ENCODE assay signal across 8 mouse cellular contexts in genomic region chr2:164938146-164939091, GRCm38 (mm10). TPM values are rescaled to one million over a fixed set of nuclear protein-coding genes. Genes with fewer than 3 reads are reported as not detected.
DNase-seq lines count a peak whose midpoint lies in the region; ATAC-seq lines count a peak whose summit lies in the region.

No protein-coding gene starts in this region.

- H3K4me2 ChIP-seq in kidney, embryonic 15.5 days: peak overlapping the region; percentile 64
- H3K4me2 ChIP-seq in liver, embryonic 12.5 days: peak overlapping the region; percentile 51
- peak overlapping the region; percentile 69 for H3K4me2 ChIP-seq in neural tube, embryonic 14.5 days (ENCODE audit: low read depth, low read length)

- H3K4me3 ChIP-seq in kidney, embryonic 15.5 days (replicated peaks): peak overlapping the region; percentile 38
- H3K4me3 ChIP-seq in liver, embryonic 12.5 days: peak overlapping the region; percentile 29
- peak overlapping the region; percentile 22 for H3K4me3 ChIP-seq in neural tube, embryonic 14.5 days (ENCODE audit: low read depth, low read length)

- peak; percentile 29 for ATAC-seq in granulocyte monocyte progenitor cell, adult 5-6 weeks (replicated peaks; ENCODE audit: poor library complexity, severe bottlenecking)
- ATAC-seq in kidney, embryonic 15.5 days (replicated peaks; ENCODE audit: low FRiP score): peak; percentile 77
- ATAC-seq in liver, embryonic 12.5 days: 0 out of 2 replicates have a peak, but pooled peaks have one; percentile 49
- ATAC-seq in neural tube, embryonic 14.5 days (ENCODE audit: low read depth): peak; percentile 93
- no peak for ATAC-seq in erythroblast, adult 5-6 weeks (replicated peaks; ENCODE audit: low FRiP score, poor library complexity, severe bottlenecking)

- no peaks in the 10 kb centered on the region for H3K9me3 ChIP-seq in kidney, embryonic 15.5 days (replicated peaks)
- no peaks in the 10 kb centered on the region for H3K9me3 ChIP-seq in liver, embryonic 12.5 days (replicated peaks)
- H3K9me3 ChIP-seq in neural tube, embryonic 14.5 days (ENCODE audit: control insufficient read depth, low read length): no peaks in the 10 kb centered on the region

- 1% methylated on average over 39 of the region's 39 CpGs for WGBS in kidney, embryonic 15.5 days
- 4% methylated on average over 39 of the region's 39 CpGs for WGBS in liver, embryonic 12.5 days (ENCODE audit: insufficient replicate concordance)
- WGBS in neural tube, embryonic 14.5 days: 2% methylated on average over 39 of the region's 39 CpGs

- H3K9ac ChIP-seq in kidney, embryonic 15.5 days: peak overlapping the region; percentile 6; the same call in 1 of the 2 replicates
- no peak overlapping the region for H3K9ac ChIP-seq in liver, embryonic 12.5 days
- peak overlapping the region; percentile 53 for H3K9ac ChIP-seq in neural tube, embryonic 14.5 days (replicated peaks; ENCODE audit: low read depth, low read length)

- DNase-seq in lung, adult 18-20 months: peak; percentile 32 to 33
- no peak for DNase-seq in lung, postnatal 10 days
- peak; percentile 50 to 51 for DNase-seq in cerebellum, postnatal 10 days

- no peaks in the 10 kb centered on the region for H3K36me3 ChIP-seq in kidney, embryonic 15.5 days
- H3K36me3 ChIP-seq in liver, embryonic 12.5 days: no peaks in the 10 kb centered on the region
- no peaks in the 10 kb centered on the region for H3K36me3 ChIP-seq in neural tube, embryonic 14.5 days (ENCODE audit: control insufficient read depth, insufficient read depth, low read length)

- H3K27ac ChIP-seq in kidney, embryonic 15.5 days: no peak overlapping the region
- no peak overlapping the region for H3K27ac ChIP-seq in liver, embryonic 12.5 days
- H3K27ac ChIP-seq in neural tube, embryonic 14.5 days (ENCODE audit: low read depth, low read length): peak overlapping the region; percentile 87

- H3K27me3 ChIP-seq in kidney, embryonic 15.5 days: peaks cover 40% of the 10 kb centered on the region
- H3K27me3 ChIP-seq in liver, embryonic 12.5 days (replicated peaks): peaks cover 99% of the 10 kb centered on the region
- H3K27me3 ChIP-seq in neural tube, embryonic 14.5 days (ENCODE audit: control insufficient read depth, insufficient read depth, low read length): no peaks in the 10 kb centered on the region

- peaks cover 40% of the 10 kb centered on the region for H3K4me1 ChIP-seq in kidney, embryonic 15.5 days
- peaks cover 15% of the 10 kb centered on the region for H3K4me1 ChIP-seq in liver, embryonic 12.5 days
- H3K4me1 ChIP-seq in neural tube, embryonic 14.5 days (ENCODE audit: control insufficient read depth, insufficient read depth, low read length): peaks cover 21% of the 10 kb centered on the region

RNA-seq across cellular contexts. Expression of gene Mmp9, which starts 2.2 kb away (rescaled TPM):
- 0.95 TPM in 1 of 2 replicates, not detected in the other for total RNA-seq in granulocyte monocyte progenitor cell, adult 5-6 weeks (2014; fragmentation: Nextera tagmentation)
- total RNA-seq in granulocyte monocyte progenitor cell, adult 5-6 weeks (2017): 10.0 and 10.7 TPM in 2 replicates
- 2.6 and 41.3 TPM in 2 replicates for polyA plus RNA-seq in kidney, embryonic 15.5 days (2015; fragmentation: Nextera tagmentation; extraction: Ambion mirVana)
- polyA plus RNA-seq in liver, embryonic 12.5 days (2016; fragmentation: Nextera tagmentation; extraction: Ambion mirVana): 1.9 TPM in 2 replicates
- 13.8 and 22.2 TPM in 2 replicates for polyA plus RNA-seq in neural tube, embryonic 14.5 days (2014; fragmentation: Nextera tagmentation; extraction: Ambion mirVana)
- 73.6 and 120 TPM in 2 replicates for total RNA-seq in erythroblast, adult 5-6 weeks (2015; ENCODE audit: low replicate concordance)
- 31.4 and 35.7 TPM in 2 replicates for total RNA-seq in erythroblast, adult 5-6 weeks (2017; ENCODE audit: low replicate concordance)

RNA-seq across cellular contexts. Expression of gene Slc12a5, which starts 22.2 kb away (rescaled TPM):
- total RNA-seq in granulocyte monocyte progenitor cell, adult 5-6 weeks (2014; fragmentation: Nextera tagmentation): 0.21 TPM in 1 of 2 replicates, not detected in the other
- total RNA-seq in granulocyte monocyte progenitor cell, adult 5-6 weeks (2017): 0.43 TPM in 1 of 2 replicates, not detected in the other
- polyA plus RNA-seq in kidney, embryonic 15.5 days (2015; fragmentation: Nextera tagmentation; extraction: Ambion mirVana): 1.1 TPM in 2 replicates
- polyA plus RNA-seq in liver, embryonic 12.5 days (2016; fragmentation: Nextera tagmentation; extraction: Ambion mirVana): 0.50 and 0.63 TPM in 2 replicates
- 51.5 and 68.8 TPM in 2 replicates for polyA plus RNA-seq in neural tube, embryonic 14.5 days (2014; fragmentation: Nextera tagmentation; extraction: Ambion mirVana)
- not detected in 2 replicates for total RNA-seq in erythroblast, adult 5-6 weeks (2015; ENCODE audit: low replicate concordance)
- total RNA-seq in erythroblast, adult 5-6 weeks (2017; ENCODE audit: low replicate concordance): not detected in 2 replicates

RNA-seq across cellular contexts. Expression of gene Zfp335, which starts 26.9 kb away (rescaled TPM):
- 11.5 and 16.3 TPM in 2 replicates for total RNA-seq in granulocyte monocyte progenitor cell, adult 5-6 weeks (2014; fragmentation: Nextera tagmentation)
- total RNA-seq in granulocyte monocyte progenitor cell, adult 5-6 weeks (2017): 5.6 and 7.5 TPM in 2 replicates
- 12.1 and 14.4 TPM in 2 replicates for polyA plus RNA-seq in kidney, embryonic 15.5 days (2015; fragmentation: Nextera tagmentation; extraction: Ambion mirVana)
- polyA plus RNA-seq in liver, embryonic 12.5 days (2016; fragmentation: Nextera tagmentation; extraction: Ambion mirVana): 10.5 and 11.2 TPM in 2 replicates
- 14.3 and 14.5 TPM in 2 replicates for polyA plus RNA-seq in neural tube, embryonic 14.5 days (2014; fragmentation: Nextera tagmentation; extraction: Ambion mirVana)
- 13.4 and 17.9 TPM in 2 replicates for total RNA-seq in erythroblast, adult 5-6 weeks (2015; ENCODE audit: low replicate concordance)
- 9.9 and 10.3 TPM in 2 replicates for total RNA-seq in erythroblast, adult 5-6 weeks (2017; ENCODE audit: low replicate concordance)

RNA-seq across cellular contexts. Expression of gene Pcif1, which starts 59.3 kb away (rescaled TPM):
- total RNA-seq in granulocyte monocyte progenitor cell, adult 5-6 weeks (2014; fragmentation: Nextera tagmentation): 36.7 and 50.8 TPM in 2 replicates
- 21.3 and 27.4 TPM in 2 replicates for total RNA-seq in granulocyte monocyte progenitor cell, adult 5-6 weeks (2017)
- 73.1 and 81.1 TPM in 2 replicates for polyA plus RNA-seq in kidney, embryonic 15.5 days (2015; fragmentation: Nextera tagmentation; extraction: Ambion mirVana)
- polyA plus RNA-seq in liver, embryonic 12.5 days (2016; fragmentation: Nextera tagmentation; extraction: Ambion mirVana): 48.6 and 51.5 TPM in 2 replicates
- 78.0 and 82.1 TPM in 2 replicates for polyA plus RNA-seq in neural tube, embryonic 14.5 days (2014; fragmentation: Nextera tagmentation; extraction: Ambion mirVana)
- total RNA-seq in erythroblast, adult 5-6 weeks (2015; ENCODE audit: low replicate concordance): 5.6 and 22.6 TPM in 2 replicates
- 19.0 and 30.5 TPM in 2 replicates for total RNA-seq in erythroblast, adult 5-6 weeks (2017; ENCODE audit: low replicate concordance)

Comparison
In these comparisons a context has a peak if more than half of its experiments do, and no peak if none do; other contexts are left out.
1. RNA of gene Slc12a5, which starts 22.2 kb away (polyA plus RNA-seq): 51.5 to 68.8 TPM in neural tube, embryonic 14.5 days; 1.1 TPM in kidney, embryonic 15.5 days and 0.50 to 0.63 TPM in liver, embryonic 12.5 days; every median in the first group is over 10 times any median in the second.
2. Peak in every context shown above with its lines, with median percentiles within 50 percentile points of each other: H3K4me2 ChIP-seq and H3K4me3 ChIP-seq.